Mouse (Mus musculus) cerebellum, adult 2 months (tissue): ENCODE results near the gene Tmppe. TPM values are rescaled to one million over a fixed set of nuclear protein-coding genes. Genes with fewer than 3 reads are reported as not detected.
"Not testable (repeated sequence)": the region's sequence is repeated elsewhere in the genome, so short reads cannot be mapped to it uniquely, and the experiment has no call there.

Source experiments
- DNase-seq, 2 experiments: peaks; one replicate each; pipeline ENCODE4 v3.0.0; 2021
- H3K27ac ChIP-seq: fragments of 200-500 bp; 2 replicates; pipeline ENCODE4 v1.5.1; 2012; ENCODE audit warnings: low read length, control low read depth, inconsistent platforms; ENCODE audit not compliant: insufficient read depth
- H3K27me3 ChIP-seq: fragments of 200-500 bp; 2 replicates; pipeline ENCODE4 v1.6.1; 2012; ENCODE audit warnings: inconsistent platforms, mild to moderate bottlenecking, low read length, moderate library complexity; ENCODE audit not compliant: control insufficient read depth, insufficient read depth
- H3K4me1 ChIP-seq: fragments of 200-500 bp; 2 replicates; pipeline ENCODE4 v1.6.1; 2011; ENCODE audit warnings: low read length; ENCODE audit not compliant: control insufficient read depth, insufficient read depth
- H3K4me3 ChIP-seq: fragments of 200-500 bp; replicated peaks from 2 replicates; pipeline ENCODE3; 2011; ENCODE audit warnings: mild to moderate bottlenecking, low read depth, low read length, control low read depth; ENCODE audit not compliant: insufficient read depth
- CTCF ChIP-seq: fragments of 200-500 bp; IDR thresholded peaks from 2 replicates; pipeline ENCODE4 v1.5.1; 2011; ENCODE audit warnings: low read depth, mild to moderate bottlenecking, control low read depth, low read length, moderate library complexity, borderline replicate concordance; ENCODE audit not compliant: insufficient read depth
- POLR2A ChIP-seq: fragments of 200-500 bp; IDR thresholded peaks from 2 replicates; pipeline ENCODE4 v1.6.1; 2011; ENCODE audit warnings: low read length, control low read depth, borderline replicate concordance; ENCODE audit not compliant: insufficient read depth
- WGBS: fragments of 180-500 bp; shearing (Covaris S2); methylation state at CpG from one replicate; pipeline ENCODE4 v1.1.7; 2018; 5-methylcytosine and 5-hydroxymethylcytosine counted together
- polyA plus RNA-seq: library from polyadenylated mRNA; depleted of rRNA; stranded (reverse); fragments of >200 nt; gene quantifications from 2 replicates; pipeline ENCODE4 v1.2.3, GENCODE M21; 2012

The Tmppe gene
- polyA plus RNA-seq, 1 experiment: 4.1 TPM

DNA sequence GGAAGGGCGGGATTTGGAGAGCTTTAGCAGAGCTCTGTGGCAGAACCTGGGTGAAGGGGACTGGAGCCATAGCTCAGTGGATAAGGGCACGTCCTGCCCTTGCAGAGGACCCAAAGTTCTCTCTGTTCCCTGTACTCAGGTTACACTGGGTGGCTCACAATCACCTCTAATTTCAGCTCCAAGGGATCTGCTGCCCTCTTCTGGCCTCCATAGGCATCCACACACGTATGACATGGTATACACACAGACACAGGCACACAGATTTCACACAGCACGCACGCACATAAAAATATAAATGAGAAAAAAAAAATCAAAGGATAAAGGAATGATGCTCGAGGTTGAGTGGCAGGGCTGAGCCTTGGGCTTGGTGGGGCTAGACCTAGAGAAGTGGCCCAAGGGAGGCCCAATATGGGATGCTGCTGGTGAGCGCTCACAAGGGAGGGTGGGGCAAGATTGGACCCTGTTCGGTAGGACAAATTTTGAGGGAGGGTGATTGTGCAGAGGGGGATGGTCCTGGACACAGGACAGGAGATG lies 11.5 kb upstream of the Tmppe start:
- 84% methylated on average over 8 of the region's 8 CpGs for WGBS

DNA sequence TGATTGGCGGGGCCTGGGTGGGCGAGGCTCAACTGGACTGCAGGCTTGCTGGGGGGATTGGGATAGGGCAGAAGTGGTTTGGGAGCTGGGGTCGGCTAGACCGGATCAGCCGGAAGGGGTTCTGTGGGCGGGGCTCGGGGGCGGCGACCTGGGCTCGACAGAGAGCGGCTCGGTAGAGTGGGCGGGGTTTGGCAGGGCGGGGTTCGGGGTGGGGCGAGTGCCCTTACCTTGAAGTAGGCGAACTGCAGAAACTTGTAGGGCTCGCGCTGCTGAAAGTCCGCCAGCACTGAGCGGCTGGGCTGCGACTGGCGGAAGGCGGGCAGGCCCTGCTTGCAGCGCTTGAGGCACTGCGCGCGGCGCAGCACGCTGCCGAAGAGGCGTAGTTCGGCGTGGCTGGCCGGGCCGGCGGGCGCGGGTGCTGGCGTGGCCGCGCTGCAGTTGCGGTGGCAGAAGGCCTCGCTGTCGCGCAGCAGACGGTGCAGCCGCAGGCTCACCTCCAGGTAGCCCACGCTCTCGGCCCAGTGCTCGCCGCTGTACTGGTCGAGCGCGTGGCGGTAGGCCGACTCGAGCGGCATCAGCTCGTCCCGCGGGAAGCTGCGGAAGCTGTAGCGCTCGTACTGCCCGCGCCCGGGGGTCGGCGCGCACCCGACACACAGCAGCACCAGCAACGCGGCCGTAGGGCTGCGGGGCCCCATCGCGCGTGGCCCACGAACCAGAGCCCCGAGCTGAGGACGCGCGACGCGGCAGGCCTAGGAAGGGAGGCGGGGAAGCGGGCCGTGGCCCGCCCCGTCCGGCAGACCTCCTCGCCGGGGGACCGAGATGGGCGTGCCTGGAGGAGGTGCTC lies 10.8 kb upstream of the Tmppe start, which contains the start of gene Crtap:
Crtap (minus strand) TSS at position 771 of the 844 bp plus-strand sequence.
- H3K27ac ChIP-seq: no peak within 1 kb of the TSS
- no peaks in the 10 kb centered on the region; the same call in 1 of the 2 replicates for H3K4me1 ChIP-seq
- TF ChIP-seq CTCF (no peak), POLR2A (no peak)
- no peaks in the 10 kb centered on the region for H3K27me3 ChIP-seq
- peak within 1 kb of the TSS; percentile 51 for H3K4me3 ChIP-seq
- DNase-seq: peak; percentile 55 to 61
- 3% methylated on average over 96 of the region's 96 CpGs for WGBS

More for the DNA sequence above, 11.5 kb upstream of the Tmppe start:
- TF ChIP-seq POLR2A (no peak), CTCF (peak; percentile 18; the same call in 1 of the 2 replicates)
- Histone ChIP-seq H3K4me1 (no peaks in the 10 kb centered on the region; the same call in 1 of the 2 replicates), H3K27ac (no peak overlapping the region), H3K4me3 (no peak overlapping the region), H3K27me3 (no peaks in the 10 kb centered on the region)
- no peak for DNase-seq

DNA sequence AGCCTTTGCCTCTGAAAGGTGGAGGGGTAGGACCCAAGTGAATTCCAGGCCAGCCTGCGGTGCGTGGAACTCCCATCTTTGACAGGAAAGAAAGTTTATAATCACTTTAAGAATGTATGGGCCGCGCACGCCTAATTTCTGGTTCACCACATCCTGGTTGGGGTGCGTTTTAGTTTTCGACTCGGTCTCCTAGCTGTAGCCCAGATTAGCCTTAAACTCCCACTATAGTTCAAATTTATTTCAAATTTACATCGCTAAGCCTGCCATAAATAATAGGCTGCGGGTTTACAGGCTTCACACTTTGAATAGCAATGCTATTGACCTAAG lies 10.2 kb upstream of the Tmppe start:
- 9% methylated on average over 10 of the region's 10 CpGs for WGBS

DNA sequence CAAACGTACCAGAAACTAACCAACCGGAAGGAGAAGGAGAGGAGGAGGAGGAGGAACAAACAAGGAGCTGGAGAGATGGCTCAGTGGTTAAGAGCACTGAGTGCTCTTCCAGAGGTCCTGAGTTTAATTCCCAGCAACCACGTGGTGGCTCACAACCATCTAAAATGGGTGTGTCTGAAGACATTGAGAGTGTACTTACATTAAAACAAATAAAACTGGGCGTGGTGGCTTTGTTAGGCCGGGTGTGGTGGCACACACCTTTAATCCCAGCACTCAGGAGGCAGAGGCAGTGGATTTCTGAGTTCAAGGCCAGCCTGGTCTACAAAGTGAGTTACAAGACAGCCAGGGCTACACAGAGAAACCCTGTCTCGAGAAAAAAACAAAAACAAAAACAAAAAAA lies 6.8 kb upstream of the Tmppe start:
- H3K27ac ChIP-seq, H3K4me1 ChIP-seq, H3K4me3 ChIP-seq, H3K27me3 ChIP-seq, DNase-seq: not testable (repeated sequence)
- 77% methylated on average over 6 of the region's 6 CpGs for WGBS

More for the DNA sequence above, 10.2 kb upstream of the Tmppe start:
- H3K27ac ChIP-seq: no peak overlapping the region
- peak overlapping the region; percentile 51 for H3K4me3 ChIP-seq
- no peaks in the 10 kb centered on the region; the same call in 1 of the 2 replicates for H3K4me1 ChIP-seq
- DNase-seq: no peak
- H3K27me3 ChIP-seq: no peaks in the 10 kb centered on the region
- TF ChIP-seq POLR2A: no peak
- TF ChIP-seq CTCF: no peak

DNA sequence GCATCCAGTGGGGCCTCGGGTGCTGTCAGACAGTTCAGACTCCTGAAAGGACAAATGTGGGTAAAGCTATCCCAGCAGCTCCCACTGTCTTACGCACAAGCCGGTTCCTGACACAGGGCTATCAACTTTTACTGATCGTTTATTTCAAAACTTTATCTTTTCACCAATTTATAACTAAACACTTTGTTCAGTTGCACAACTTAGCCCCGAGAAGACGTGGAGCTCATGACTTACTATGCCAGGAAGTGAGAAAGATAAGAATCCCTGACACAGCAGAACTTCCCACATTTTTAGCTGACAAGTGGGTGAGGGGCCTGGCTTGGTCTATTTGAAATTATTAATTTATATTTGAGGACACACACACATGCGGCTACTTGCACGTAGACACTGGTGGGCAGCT lies 6.2 kb upstream of the Tmppe start:
- H3K4me3 ChIP-seq: no peak overlapping the region
- no peaks in the 10 kb centered on the region for H3K27me3 ChIP-seq
- H3K4me1 ChIP-seq: no peaks in the 10 kb centered on the region
- TF ChIP-seq CTCF (no peak), POLR2A (no peak)
- DNase-seq: no peak
- H3K27ac ChIP-seq: no peak overlapping the region
- 93% methylated on average over 8 of the region's 8 CpGs for WGBS

DNA sequence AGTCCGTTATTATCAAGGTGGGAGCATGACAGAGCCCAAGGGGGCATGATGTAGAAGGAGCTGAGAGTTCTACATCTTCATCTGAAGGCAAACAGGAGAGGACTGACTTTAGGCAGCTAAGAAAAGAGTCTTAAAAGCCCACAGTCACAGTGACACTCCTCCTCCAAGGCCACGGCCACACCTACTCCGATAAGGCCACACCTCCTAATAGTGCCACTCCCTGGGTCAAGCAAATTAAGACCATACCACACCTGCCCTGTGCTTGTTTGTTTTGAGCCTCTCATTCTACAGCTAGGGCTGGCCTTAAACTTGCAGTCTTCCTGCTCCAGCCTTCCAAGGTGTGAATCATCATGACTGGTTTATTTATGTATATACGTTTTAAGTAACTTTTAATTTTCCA lies 5.6 kb upstream of the Tmppe start:
- no peak overlapping the region for H3K27ac ChIP-seq
- TF ChIP-seq CTCF (no peak), POLR2A (no peak)
- H3K4me3 ChIP-seq: no peak overlapping the region
- H3K27me3 ChIP-seq: no peaks in the 10 kb centered on the region
- H3K4me1 ChIP-seq: no peaks in the 10 kb centered on the region
- no peak for DNase-seq
- 93% methylated on average over 4 of the region's 4 CpGs for WGBS

DNA sequence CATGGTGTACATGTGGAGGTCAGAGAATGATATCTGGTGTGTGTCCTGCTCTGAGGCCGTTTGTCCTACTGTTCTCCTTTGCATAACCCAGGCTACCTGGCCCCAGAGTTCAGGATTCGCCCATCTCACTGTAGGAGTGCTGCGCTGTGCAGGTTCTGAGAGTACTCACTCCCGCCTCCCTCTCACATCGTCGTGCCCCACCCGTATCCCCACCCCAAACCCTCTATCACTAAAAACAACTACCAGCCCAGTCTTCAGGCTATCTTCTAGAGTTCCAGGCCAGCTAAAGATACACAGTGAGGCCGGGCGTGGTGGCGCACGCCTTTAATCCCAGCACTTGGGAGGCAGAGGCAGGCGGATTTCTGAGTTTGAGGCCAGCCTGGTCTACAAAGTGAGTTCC lies 1.2 kb upstream of the Tmppe start:
- no peak for TF ChIP-seq POLR2A
- no peak for TF ChIP-seq CTCF
- H3K27ac ChIP-seq: no peak overlapping the region
- whole genome bisulfite sequencing: 93% methylated on average over 12 of the region's 12 CpGs

DNA sequence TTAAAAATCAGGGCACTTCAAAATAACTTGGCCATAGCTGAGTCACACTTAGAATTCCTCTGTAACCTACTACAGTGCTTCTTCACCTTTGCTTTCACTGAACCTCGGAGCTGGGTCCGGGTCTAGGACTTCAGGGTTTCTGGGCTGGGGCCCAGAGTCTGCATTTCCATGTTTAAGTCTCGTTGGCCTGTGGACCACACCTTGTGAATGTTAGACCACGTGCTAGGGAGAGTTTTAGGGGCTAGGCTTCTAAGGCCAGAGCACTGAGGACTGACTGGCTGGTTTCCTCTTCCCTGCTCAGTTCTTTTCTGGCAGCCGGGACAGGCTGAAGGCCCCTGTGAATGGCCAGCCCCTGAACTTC lies 337 bp upstream of the Tmppe start:
- no peak for DNase-seq
- 29% methylated on average over 5 of the region's 5 CpGs for WGBS

More for the DNA sequence above, 1.2 kb upstream of the Tmppe start:
- no peaks in the 10 kb centered on the region for H3K27me3 ChIP-seq
- DNase-seq: no peak
- no peaks in the 10 kb centered on the region; the same call in 1 of the 2 replicates for H3K4me1 ChIP-seq
- H3K4me3 ChIP-seq: no peak overlapping the region

More for the DNA sequence above, 337 bp upstream of the Tmppe start:
- H3K4me1 ChIP-seq: no peaks in the 10 kb centered on the region; the same call in 1 of the 2 replicates
- TF ChIP-seq CTCF: no peak
- no peaks in the 10 kb centered on the region for H3K27me3 ChIP-seq
- peak overlapping the region; percentile 70 for H3K4me3 ChIP-seq
- H3K27ac ChIP-seq: no peak overlapping the region
